Mouse (Mus musculus): ENCODE data around the gene Agbl4. TPM values are rescaled to one million over a fixed set of nuclear protein-coding genes. Genes with fewer than 3 reads are reported as not detected.

The Agbl4 gene
- polyA plus RNA-seq, 1 experiment from 2014 or later, result 0.30 TPM

DNA sequence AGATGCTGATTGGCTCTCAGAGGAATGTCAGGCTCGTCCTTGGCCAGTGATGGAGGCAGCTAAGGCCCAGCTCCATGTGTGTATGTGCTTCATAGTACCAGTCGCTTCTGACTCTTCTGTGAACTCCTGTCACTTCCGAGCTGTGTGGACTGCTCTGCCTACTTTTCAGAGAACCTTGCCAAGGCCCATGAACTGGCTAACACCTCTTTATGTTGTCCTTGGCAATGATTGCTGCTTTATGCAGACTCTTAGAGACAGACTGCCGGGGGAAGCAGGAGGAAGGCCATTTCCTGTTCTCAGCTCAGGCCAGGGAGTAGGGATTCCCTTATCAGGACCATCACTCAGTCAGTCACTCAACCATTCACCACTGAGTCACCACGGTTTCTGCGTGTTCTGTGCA is 1027.7 kb downstream of the Agbl4 start:
- 35% methylated on average over 6 of the region's 6 CpGs for WGBS
- Histone ChIP-seq H3K4me3 (ENCODE audit: low read length) (no peak overlapping the region), H3K9ac (ENCODE audit: low read depth, low read length) (no peak overlapping the region), H3K36me3 (ENCODE audit: control insufficient read depth, insufficient read depth, low read length) (no peaks in the 10 kb centered on the region; the same call in 1 of the 2 replicates), H3K4me2 (replicated peaks; ENCODE audit: low read depth, low read length) (no peak overlapping the region), H3K9me3 (ENCODE audit: control insufficient read depth, low read length) (no peaks in the 10 kb centered on the region), H3K4me1 (ENCODE audit: control insufficient read depth, insufficient read depth, low read length) (0 out of 2 replicates have a peak, but pooled peaks cover 7% of the 10 kb centered on the region), H3K27me3 (ENCODE audit: control insufficient read depth, insufficient read depth, low read length) (no peaks in the 10 kb centered on the region), H3K27ac (ENCODE audit: low read depth, low read length) (no peak overlapping the region)
- peak; percentile 70 for ATAC-seq (ENCODE audit: low FRiP score, low TSS enrichment)

DNA sequence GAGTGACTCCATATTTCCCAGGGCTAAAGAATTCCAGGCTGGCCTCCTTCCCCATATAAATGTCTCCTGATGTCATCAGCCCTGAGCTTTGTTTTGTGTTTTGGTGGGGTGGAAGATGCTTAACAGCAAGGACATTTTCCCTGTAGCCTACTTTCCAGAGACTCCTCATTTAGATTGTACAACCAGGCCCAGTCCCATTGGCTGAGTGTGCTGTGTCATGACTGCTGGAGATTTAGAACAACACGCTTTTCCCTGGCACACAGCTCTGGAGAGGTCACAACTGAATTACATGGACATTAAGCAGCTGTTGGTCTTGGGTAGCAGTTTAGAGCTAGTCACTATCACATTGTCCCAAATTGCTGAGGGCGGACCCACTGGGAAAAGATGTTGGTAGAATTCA is 1033.7 kb downstream of the Agbl4 start:
- H3K9ac ChIP-seq (ENCODE audit: low read depth, low read length), result no peak overlapping the region
- H3K4me1 ChIP-seq (ENCODE audit: control insufficient read depth, insufficient read depth, low read length), result 0 out of 2 replicates have a peak, but pooled peaks cover 4% of the 10 kb centered on the region
- ATAC-seq (ENCODE audit: low FRiP score, low TSS enrichment), result peak; percentile 67
- H3K4me2 ChIP-seq (replicated peaks; ENCODE audit: low read depth, low read length), result no peak overlapping the region
- WGBS, result 65% methylated on average over 2 of the region's 2 CpGs
- no peak overlapping the region for H3K4me3 ChIP-seq (ENCODE audit: low read length)
- H3K27me3 ChIP-seq (ENCODE audit: control insufficient read depth, insufficient read depth, low read length), result no peaks in the 10 kb centered on the region
- H3K36me3 ChIP-seq (ENCODE audit: control insufficient read depth, insufficient read depth, low read length), result peaks cover 36% of the 10 kb centered on the region
- H3K9me3 ChIP-seq (ENCODE audit: control insufficient read depth, low read length), result no peaks in the 10 kb centered on the region
- no peak overlapping the region for H3K27ac ChIP-seq (ENCODE audit: low read depth, low read length)

DNA sequence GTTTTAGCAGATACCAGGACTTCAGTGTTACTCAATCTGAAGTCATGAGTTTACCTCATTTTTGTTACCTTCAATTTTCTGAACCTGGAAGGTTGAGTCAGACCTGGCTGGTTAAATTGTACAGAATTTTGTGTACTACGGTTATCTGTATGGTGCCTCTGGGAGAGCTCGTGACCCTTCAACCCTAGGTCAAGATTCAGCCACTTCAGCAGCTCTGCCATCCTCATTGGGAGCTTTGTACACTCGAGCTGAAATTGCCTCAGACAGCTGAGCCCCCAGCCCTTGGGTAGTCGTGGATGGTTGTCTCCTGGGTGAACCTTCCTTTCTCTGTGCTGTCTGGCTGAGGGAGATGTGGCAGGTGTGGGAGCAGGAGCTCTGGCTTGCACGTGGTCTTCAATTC is 1034.6 kb downstream of the Agbl4 start:
- Histone ChIP-seq H3K4me2 (replicated peaks; ENCODE audit: low read depth, low read length) (no peak overlapping the region), H3K4me1 (ENCODE audit: control insufficient read depth, insufficient read depth, low read length) (0 out of 2 replicates have a peak, but pooled peaks cover 4% of the 10 kb centered on the region), H3K9me3 (ENCODE audit: control insufficient read depth, low read length) (no peaks in the 10 kb centered on the region), H3K27ac (ENCODE audit: low read depth, low read length) (no peak overlapping the region), H3K4me3 (ENCODE audit: low read length) (no peak overlapping the region), H3K27me3 (ENCODE audit: control insufficient read depth, insufficient read depth, low read length) (no peaks in the 10 kb centered on the region), H3K36me3 (ENCODE audit: control insufficient read depth, insufficient read depth, low read length) (peaks cover 41% of the 10 kb centered on the region), H3K9ac (ENCODE audit: low read depth, low read length) (no peak overlapping the region)
- 68% methylated on average over 5 of the region's 5 CpGs for WGBS
- ATAC-seq (ENCODE audit: low FRiP score, low TSS enrichment), result no peak

DNA sequence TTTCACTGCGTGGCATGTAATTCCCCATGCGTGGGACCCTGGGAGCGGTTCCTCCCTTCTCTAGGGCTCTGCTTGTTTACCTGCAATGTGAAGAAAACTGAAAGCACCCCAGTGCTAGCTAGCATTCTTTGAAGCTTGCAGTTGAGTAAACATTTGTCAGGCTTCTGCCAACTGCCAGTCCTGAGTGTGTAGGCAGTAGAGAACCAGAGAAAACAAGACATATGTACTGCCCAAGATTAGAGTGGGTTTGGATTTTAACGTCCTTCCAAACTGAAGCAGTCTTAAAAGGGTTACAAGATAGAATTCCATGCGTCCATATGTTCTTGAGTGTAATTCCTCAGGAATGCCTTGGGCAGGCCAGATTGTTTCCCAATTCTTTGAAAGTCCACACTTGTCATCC is 1035.0 kb downstream of the Agbl4 start:
- ATAC-seq (ENCODE audit: low FRiP score, low TSS enrichment), result no peak
- Histone ChIP-seq H3K27ac (ENCODE audit: low read depth, low read length) (no peak overlapping the region), H3K9ac (ENCODE audit: low read depth, low read length) (no peak overlapping the region), H3K36me3 (ENCODE audit: control insufficient read depth, insufficient read depth, low read length) (peaks cover 41% of the 10 kb centered on the region), H3K4me3 (ENCODE audit: low read length) (no peak overlapping the region), H3K4me1 (ENCODE audit: control insufficient read depth, insufficient read depth, low read length) (0 out of 2 replicates have a peak, but pooled peaks cover 4% of the 10 kb centered on the region), H3K9me3 (ENCODE audit: control insufficient read depth, low read length) (no peaks in the 10 kb centered on the region), H3K27me3 (ENCODE audit: control insufficient read depth, insufficient read depth, low read length) (no peaks in the 10 kb centered on the region), H3K4me2 (replicated peaks; ENCODE audit: low read depth, low read length) (no peak overlapping the region)
- WGBS, result 81% methylated on average over 5 of the region's 5 CpGs

DNA sequence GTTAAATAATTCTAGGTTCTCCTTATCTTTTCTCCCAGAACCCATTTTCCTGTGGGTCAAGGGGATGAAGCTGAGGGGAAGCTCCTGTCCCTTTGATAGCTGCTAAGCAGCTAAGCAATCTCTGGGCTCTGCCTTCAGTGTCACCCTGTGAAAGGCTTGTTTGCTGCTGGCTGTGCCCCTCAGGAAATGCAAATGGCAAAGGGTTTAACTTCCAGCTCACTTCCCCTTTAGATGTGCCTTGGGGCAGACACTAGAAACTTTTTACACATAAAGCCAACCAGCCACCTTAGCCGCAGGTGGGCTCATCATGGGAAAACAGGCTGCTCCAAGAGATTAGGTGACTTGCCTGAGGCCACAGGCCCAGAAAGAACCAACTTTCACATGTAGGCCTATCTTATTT is 1044.2 kb downstream of the Agbl4 start:
- no peaks in the 10 kb centered on the region for H3K4me1 ChIP-seq (ENCODE audit: control insufficient read depth, insufficient read depth, low read length)
- no peaks in the 10 kb centered on the region for H3K9me3 ChIP-seq (ENCODE audit: control insufficient read depth, low read length)
- H3K4me3 ChIP-seq (ENCODE audit: low read length), result no peak overlapping the region
- no peak overlapping the region for H3K27ac ChIP-seq (ENCODE audit: low read depth, low read length)
- H3K9ac ChIP-seq (ENCODE audit: low read depth, low read length), result no peak overlapping the region
- H3K4me2 ChIP-seq (replicated peaks; ENCODE audit: low read depth, low read length), result no peak overlapping the region
- ATAC-seq (ENCODE audit: low FRiP score, low TSS enrichment), result no peak
- 89% methylated on average over 1 of the region's 1 CpGs for WGBS
- H3K27me3 ChIP-seq (ENCODE audit: control insufficient read depth, insufficient read depth, low read length), result no peaks in the 10 kb centered on the region
- peaks cover 5% of the 10 kb centered on the region; the same call in 1 of the 2 replicates for H3K36me3 ChIP-seq (ENCODE audit: control insufficient read depth, insufficient read depth, low read length)

DNA sequence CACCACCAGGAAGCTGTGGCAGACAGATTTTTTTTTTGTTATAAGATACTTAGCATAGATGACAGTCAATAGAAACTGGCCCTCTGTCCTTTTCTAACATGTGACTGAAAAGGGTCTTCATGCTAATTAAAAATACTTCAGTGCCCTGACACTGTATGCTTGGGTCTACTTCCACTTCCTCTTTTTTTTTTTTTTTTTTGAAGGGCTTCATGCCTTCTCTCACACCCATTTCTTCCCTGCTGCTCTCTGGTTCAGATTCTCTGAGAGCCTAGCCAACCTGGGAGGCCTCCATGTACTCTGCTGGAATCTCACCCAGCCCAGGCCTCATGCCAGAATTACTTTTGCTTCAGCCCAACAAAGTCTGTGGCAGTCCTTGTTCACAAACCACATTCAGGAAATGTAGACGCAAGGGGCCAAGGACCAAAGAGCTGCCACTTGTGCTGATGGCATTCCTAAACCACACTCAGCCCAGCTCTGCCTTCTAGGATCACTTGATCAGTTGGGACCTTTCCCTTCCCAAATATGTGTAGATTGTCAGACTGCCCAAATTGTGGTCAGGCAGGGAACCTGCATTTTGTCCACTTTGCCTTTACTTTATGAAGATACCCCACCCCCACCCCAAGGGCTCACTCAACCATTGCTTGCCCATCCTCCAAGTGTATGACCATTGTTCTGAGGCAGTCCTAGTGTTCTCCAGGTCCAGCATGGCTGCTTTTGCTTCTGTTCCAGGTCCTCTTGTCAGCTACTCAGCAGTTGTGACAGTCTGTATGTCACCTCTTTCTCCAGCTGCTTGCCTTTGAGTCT is 1045.2 kb downstream of the Agbl4 start:
- no peak overlapping the region for H3K4me3 ChIP-seq (ENCODE audit: low read length)
- no peak for ATAC-seq (ENCODE audit: low FRiP score, low TSS enrichment)
- H3K4me1 ChIP-seq (ENCODE audit: control insufficient read depth, insufficient read depth, low read length), result no peaks in the 10 kb centered on the region
- H3K9ac ChIP-seq (ENCODE audit: low read depth, low read length), result no peak overlapping the region
- H3K27me3 ChIP-seq (ENCODE audit: control insufficient read depth, insufficient read depth, low read length), result no peaks in the 10 kb centered on the region
- H3K4me2 ChIP-seq (replicated peaks; ENCODE audit: low read depth, low read length), result no peak overlapping the region
- no peaks in the 10 kb centered on the region for H3K9me3 ChIP-seq (ENCODE audit: control insufficient read depth, low read length)
- no peak overlapping the region for H3K27ac ChIP-seq (ENCODE audit: low read depth, low read length)
- 90% methylated on average over 1 of the region's 1 CpGs for WGBS
- H3K36me3 ChIP-seq (ENCODE audit: control insufficient read depth, insufficient read depth, low read length), result peaks cover 4% of the 10 kb centered on the region; the same call in 1 of the 2 replicates

DNA sequence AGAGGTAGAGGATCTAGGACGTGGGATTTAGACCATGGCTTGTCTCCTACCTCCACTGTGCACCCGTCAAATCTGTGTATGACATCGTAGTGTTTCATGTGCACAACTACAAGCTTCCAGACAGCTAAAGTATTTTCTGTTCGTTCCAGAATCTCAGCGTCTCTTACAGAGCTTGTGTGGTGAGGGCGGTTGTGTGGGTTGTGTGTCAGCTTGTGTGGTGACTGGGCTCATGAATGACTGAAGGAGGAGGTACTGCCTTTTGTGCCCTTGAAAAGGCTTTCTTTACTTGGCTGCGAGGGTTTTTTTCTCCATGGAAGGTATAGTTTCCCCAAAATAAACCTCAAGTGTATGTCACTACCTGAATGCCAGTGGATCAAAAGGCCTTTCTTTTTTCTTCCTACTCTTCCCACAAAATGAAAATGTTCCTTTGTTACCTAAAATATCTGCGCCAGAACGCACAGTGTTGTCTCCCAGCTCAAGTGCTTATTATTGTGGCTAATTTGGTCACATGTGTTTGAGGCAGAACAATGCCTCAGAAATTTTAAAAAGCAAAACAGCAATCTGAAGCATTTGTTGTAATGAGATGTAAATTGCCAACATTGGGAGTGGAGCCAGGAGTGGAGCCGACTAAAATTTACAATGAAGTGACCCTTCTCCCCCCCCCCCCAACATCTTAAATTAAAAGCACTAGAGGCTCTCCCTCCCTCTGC is 1046.6 kb downstream of the Agbl4 start:
- H3K4me2 ChIP-seq (replicated peaks; ENCODE audit: low read depth, low read length), result no peak overlapping the region
- H3K27ac ChIP-seq (ENCODE audit: low read depth, low read length), result no peak overlapping the region
- peaks cover 7% of the 10 kb centered on the region; the same call in 1 of the 2 replicates for H3K36me3 ChIP-seq (ENCODE audit: control insufficient read depth, insufficient read depth, low read length)
- no peak for ATAC-seq (ENCODE audit: low FRiP score, low TSS enrichment)
- 78% methylated on average over 10 of the region's 10 CpGs for WGBS
- no peaks in the 10 kb centered on the region for H3K27me3 ChIP-seq (ENCODE audit: control insufficient read depth, insufficient read depth, low read length)
- no peaks in the 10 kb centered on the region for H3K9me3 ChIP-seq (ENCODE audit: control insufficient read depth, low read length)
- no peak overlapping the region for H3K4me3 ChIP-seq (ENCODE audit: low read length)
- no peaks in the 10 kb centered on the region for H3K4me1 ChIP-seq (ENCODE audit: control insufficient read depth, insufficient read depth, low read length)
- no peak overlapping the region for H3K9ac ChIP-seq (ENCODE audit: low read depth, low read length)

DNA sequence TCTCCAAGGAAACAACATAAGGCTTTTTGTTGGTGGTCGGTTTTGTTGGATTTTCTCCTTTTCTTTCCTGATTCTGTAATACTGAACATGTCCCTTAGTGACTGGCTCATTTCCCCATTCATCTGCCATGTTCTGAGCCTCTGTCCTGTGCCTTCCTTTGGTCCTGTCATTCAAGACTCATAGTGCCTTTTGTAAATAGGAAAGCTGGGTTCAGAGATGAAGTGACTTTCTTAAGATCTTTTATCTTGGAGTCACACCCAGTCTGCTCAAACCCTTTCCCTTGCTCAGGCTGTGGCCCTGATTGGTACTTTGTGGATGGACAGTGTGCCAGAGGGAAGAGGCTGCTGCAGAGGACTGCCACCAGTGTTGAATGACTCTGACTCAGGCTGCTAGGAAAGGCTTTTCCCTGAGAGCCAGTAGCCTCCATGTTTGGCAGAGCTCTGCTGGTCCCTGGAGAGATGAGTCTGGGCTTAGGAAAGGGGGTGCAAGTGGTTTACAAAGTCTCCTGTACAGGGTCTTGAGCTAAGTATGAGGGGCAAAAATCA is 1047.2 kb downstream of the Agbl4 start:
- Histone ChIP-seq H3K9me3 (ENCODE audit: control insufficient read depth, low read length) (no peaks in the 10 kb centered on the region), H3K27me3 (ENCODE audit: control insufficient read depth, insufficient read depth, low read length) (no peaks in the 10 kb centered on the region), H3K9ac (ENCODE audit: low read depth, low read length) (no peak overlapping the region), H3K4me3 (ENCODE audit: low read length) (no peak overlapping the region), H3K27ac (ENCODE audit: low read depth, low read length) (no peak overlapping the region), H3K4me2 (replicated peaks; ENCODE audit: low read depth, low read length) (no peak overlapping the region), H3K36me3 (ENCODE audit: control insufficient read depth, insufficient read depth, low read length) (peaks cover 7% of the 10 kb centered on the region; the same call in 1 of the 2 replicates), H3K4me1 (ENCODE audit: control insufficient read depth, insufficient read depth, low read length) (no peaks in the 10 kb centered on the region)
- WGBS, result 50% methylated on average over 1 of the region's 1 CpGs
- ATAC-seq (ENCODE audit: low FRiP score, low TSS enrichment), result no peak

DNA sequence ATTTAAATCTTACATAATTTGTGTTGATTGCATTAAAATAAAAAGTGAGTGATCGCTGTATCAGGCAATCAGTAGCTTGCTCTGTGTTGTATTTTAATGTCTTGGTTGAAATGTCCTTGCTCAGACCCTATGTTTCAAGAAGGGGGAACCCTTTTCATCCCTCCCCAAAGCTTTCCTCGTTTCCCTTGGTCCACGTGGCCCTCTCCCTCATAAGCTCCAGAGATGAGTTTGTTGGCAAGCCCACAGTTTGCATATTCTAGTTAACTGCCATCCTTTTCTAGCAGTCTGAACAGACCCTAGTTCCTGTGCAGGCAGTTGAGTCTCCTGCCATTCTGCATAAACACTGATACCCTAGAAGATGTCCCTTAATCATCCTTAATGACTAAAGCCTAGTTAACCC is 1050.5 kb downstream of the Agbl4 start:
- H3K36me3 ChIP-seq (ENCODE audit: control insufficient read depth, insufficient read depth, low read length), result peaks cover 7% of the 10 kb centered on the region; the same call in 1 of the 2 replicates
- H3K27me3 ChIP-seq (ENCODE audit: control insufficient read depth, insufficient read depth, low read length), result no peaks in the 10 kb centered on the region
- no peak overlapping the region for H3K9ac ChIP-seq (ENCODE audit: low read depth, low read length)
- WGBS, result 82% methylated on average over 3 of the region's 3 CpGs
- no peak for ATAC-seq (ENCODE audit: low FRiP score, low TSS enrichment)
- no peaks in the 10 kb centered on the region for H3K9me3 ChIP-seq (ENCODE audit: control insufficient read depth, low read length)
- no peak overlapping the region for H3K4me2 ChIP-seq (replicated peaks; ENCODE audit: low read depth, low read length)
- H3K27ac ChIP-seq (ENCODE audit: low read depth, low read length), result no peak overlapping the region
- no peak overlapping the region for H3K4me3 ChIP-seq (ENCODE audit: low read length)
- 0 out of 2 replicates have a peak, but pooled peaks cover 5% of the 10 kb centered on the region for H3K4me1 ChIP-seq (ENCODE audit: control insufficient read depth, insufficient read depth, low read length)

Data from kidney, embryonic 14.5 days (tissue).